Mouse (Mus musculus) left cerebral cortex, adult 18-20 months (tissue): ENCODE data around the gene Srp54a. TPM values are rescaled to one million over a fixed set of nuclear protein-coding genes. Genes with fewer than 3 reads are reported as not detected.
"Not testable (repeated sequence)": the region's sequence is repeated elsewhere in the genome, so short reads cannot be mapped to it uniquely, and the experiment has no call there.

Experiments used
- DNase-seq, 2 experiments: peaks; one replicate each; pipeline ENCODE4 v3.0.0; 2021 to 2022; ENCODE audit warnings: low spot score in 2 of 2, mixed read lengths in 1 of 2
- long read RNA-seq, 2 experiments: library from polyadenylated mRNA; stranded (forward); transcript quantifications; one replicate each; pipeline ENCODE4 v2.0.0; 2021
- total RNA-seq, 2 experiments: library from RNA; stranded (reverse); gene quantifications; 2 replicates each; pipeline ENCODE4 v1.2.3; 2021

The Srp54a gene
- 10 to 100 TPM; 86.8 to 98.7 TPM for total RNA-seq
- long read RNA-seq, experiment 1, full-length matches to known transcripts = 48 of 50 reads
- long read RNA-seq, experiment 1, partial matches to known transcripts = 1 of 50 reads
- long read RNA-seq, experiment 1, other reads (novel, unspliced or antisense) = 1 of 50 reads
- long read RNA-seq, experiment 2, full-length matches to known transcripts = 47 of 50 reads
- long read RNA-seq, experiment 2, partial matches to known transcripts = 3 of 50 reads
- long read RNA-seq, experiment 2, other reads (novel, unspliced or antisense) = 0 of 50 reads

- DNase-seq = peak; percentile 88 to 92
These were observed at the start of gene Srp54a, which contains the start of gene 2700097O09Rik for GRCm38 (mm10) chr12:55079726-55080600. Srp54a (plus strand) TSS chr12:55080262. 2700097O09Rik (minus strand) TSS chr12:55080110.

- DNase-seq = no peak
These were observed 39.1 kb upstream of the Srp54a start for GRCm38 (mm10) chr12:55041011-55041410.

- DNase-seq = no peak
These were observed 30.2 kb upstream of the Srp54a start for GRCm38 (mm10) chr12:55049731-55050353.

- no peak for DNase-seq
These were observed 28.6 kb upstream of the Srp54a start for GRCm38 (mm10) chr12:55051210-55052173.

- DNase-seq = no peak
These were observed 26.8 kb upstream of the Srp54a start for GRCm38 (mm10) chr12:55053267-55053666.

GRCm38 (mm10) chr12:55054551-55055241 lies 25.4 kb upstream of the Srp54a start:
- no peak for DNase-seq

- no peak for DNase-seq
These were observed 23.4 kb upstream of the Srp54a start for GRCm38 (mm10) chr12:55056703-55057102.

- DNase-seq = no peak
These were observed 21.0 kb upstream of the Srp54a start for GRCm38 (mm10) chr12:55058865-55059615.

GRCm38 (mm10) chr12:55059812-55060211 lies 20.2 kb upstream of the Srp54a start:
- DNase-seq = no peak

GRCm38 (mm10) chr12:55060212-55060898 lies 19.7 kb upstream of the Srp54a start:
- no peak for DNase-seq

GRCm38 (mm10) chr12:55061006-55061405 lies 19.1 kb upstream of the Srp54a start:
- DNase-seq = no peak

- DNase-seq = no peak
These were observed 17.9 kb upstream of the Srp54a start for GRCm38 (mm10) chr12:55062141-55062540.

- DNase-seq = no peak
These were observed 7.6 kb upstream of the Srp54a start for GRCm38 (mm10) chr12:55072495-55072894.

GRCm38 (mm10) chr12:55073686-55074085 lies 6.4 kb upstream of the Srp54a start:
- no peak for DNase-seq

- DNase-seq = no peak
These were observed 4.8 kb upstream of the Srp54a start for GRCm38 (mm10) chr12:55075296-55075695.

GRCm38 (mm10) chr12:55078706-55079105 lies 1.4 kb upstream of the Srp54a start:
- DNase-seq = not testable (repeated sequence)

- not testable (repeated sequence) for DNase-seq
These were observed 510 bp downstream of the Srp54a start for GRCm38 (mm10) chr12:55080601-55080942.

- DNase-seq = not testable (repeated sequence)
These were observed 12.1 kb downstream of the Srp54a start for GRCm38 (mm10) chr12:55092127-55092526.

GRCm38 (mm10) chr12:55112616-55113015 lies 32.6 kb downstream of the Srp54a start:
- DNase-seq = not testable (repeated sequence)
